Mouse (Mus musculus) B cell, adult 2 months (primary cell): ENCODE data around the gene Lamtor4.

Experiments used
- DNase-seq, 2 experiments: peaks; one replicate each; pipeline ENCODE4 v3.0.0; 2022

Gene Lamtor4

GRCm38 (mm10) chr5:138255353-138256093 lies at the start of gene Lamtor4:
Lamtor4 (plus strand) TSS chr5:138255482.
- DNase-seq, result peak; percentile 88 to 90

GRCm38 (mm10) chr5:138207253-138207652 lies 48.0 kb upstream of the Lamtor4 start:
- no peak for DNase-seq

- DNase-seq, result no peak
Measured at GRCm38 (mm10) chr5:138207873-138208272, 47.4 kb upstream of the Lamtor4 start.

GRCm38 (mm10) chr5:138216632-138217031 lies 38.6 kb upstream of the Lamtor4 start:
- DNase-seq, result peak; percentile 28 to 48

GRCm38 (mm10) chr5:138219864-138220263 lies 35.4 kb upstream of the Lamtor4 start:
- DNase-seq, result no peak

- peak; percentile 85 to 87 for DNase-seq
Measured at GRCm38 (mm10) chr5:138222111-138222510, 33.2 kb upstream of the Lamtor4 start.

GRCm38 (mm10) chr5:138223287-138223686 lies 32.0 kb upstream of the Lamtor4 start:
- DNase-seq, result no peak

GRCm38 (mm10) chr5:138225700-138226099 lies 29.6 kb upstream of the Lamtor4 start, which contains the start of gene Nxpe5:
Nxpe5 (plus strand) TSS chr5:138225898.
- no peak for DNase-seq

- DNase-seq, result no peak
Measured at GRCm38 (mm10) chr5:138226491-138226890, 28.8 kb upstream of the Lamtor4 start.

GRCm38 (mm10) chr5:138227367-138227766 lies 27.9 kb upstream of the Lamtor4 start:
- DNase-seq, result peak in 1 of 2 experiments; percentile 14

- peak; percentile 65 to 70 for DNase-seq
Measured at GRCm38 (mm10) chr5:138228026-138228425, 27.3 kb upstream of the Lamtor4 start.

GRCm38 (mm10) chr5:138229511-138229910 lies 25.8 kb upstream of the Lamtor4 start:
- no peak for DNase-seq

GRCm38 (mm10) chr5:138233778-138234177 lies 21.5 kb upstream of the Lamtor4 start:
- DNase-seq, result no peak

GRCm38 (mm10) chr5:138234224-138234623 lies 21.1 kb upstream of the Lamtor4 start:
- no peak for DNase-seq

GRCm38 (mm10) chr5:138241511-138241910 lies 13.8 kb upstream of the Lamtor4 start:
- no peak for DNase-seq

GRCm38 (mm10) chr5:138251144-138251543 lies 4.1 kb upstream of the Lamtor4 start:
- no peak for DNase-seq

- DNase-seq, result no peak
Measured at GRCm38 (mm10) chr5:138253061-138253460, 2.2 kb upstream of the Lamtor4 start.

- DNase-seq, result no peak
Measured at GRCm38 (mm10) chr5:138256094-138256467, 799 bp downstream of the Lamtor4 start.

- peak; percentile 51 to 53 for DNase-seq
Measured at GRCm38 (mm10) chr5:138256966-138257584, 1.8 kb downstream of the Lamtor4 start.

GRCm38 (mm10) chr5:138257585-138257978 lies 2.3 kb downstream of the Lamtor4 start:
- no peak for DNase-seq

- DNase-seq, result no peak
Measured at GRCm38 (mm10) chr5:138258078-138258477, 2.8 kb downstream of the Lamtor4 start.

- DNase-seq, result no peak
Measured at GRCm38 (mm10) chr5:138258542-138258941, 3.3 kb downstream of the Lamtor4 start.

- no peak for DNase-seq
Measured at GRCm38 (mm10) chr5:138258993-138259392, 3.7 kb downstream of the Lamtor4 start.

GRCm38 (mm10) chr5:138260051-138260450 lies 4.8 kb downstream of the Lamtor4 start:
- DNase-seq, result no peak
